Mouse (Mus musculus): ENCODE measurements around the gene Cntn4. TPM values are rescaled to one million over a fixed set of nuclear protein-coding genes. Genes with fewer than 3 reads are reported as not detected.

Cntn4 gene
- polyA plus RNA-seq, 1 experiment: not detected

GRCm38 (mm10) chr6:106473871-106474270 is 796.4 kb downstream of the Cntn4 start:
- H3K9me3 ChIP-seq (ENCODE audit: control insufficient read depth, low read length): no peaks in the 10 kb centered on the region
- no peak overlapping the region for H3K4me3 ChIP-seq (replicated peaks)
- TF ChIP-seq GATA1 (IDR thresholded peaks at IDR 0.05; ENCODE audit: low read length) (no peak), TAL1 (IDR thresholded peaks at IDR 0.05; ENCODE audit: low read length) (no peak)
- no peaks in the 10 kb centered on the region for H3K4me1 ChIP-seq (ENCODE audit: control insufficient read depth)
- H3K36me3 ChIP-seq (ENCODE audit: control insufficient read depth): no peaks in the 10 kb centered on the region
- H3K27me3 ChIP-seq (ENCODE audit: control insufficient read depth): no peaks in the 10 kb centered on the region

- no peaks in the 10 kb centered on the region for H3K27me3 ChIP-seq (ENCODE audit: control insufficient read depth)
- no peak overlapping the region for H3K4me3 ChIP-seq (replicated peaks)
- H3K9me3 ChIP-seq (ENCODE audit: control insufficient read depth, low read length): no peaks in the 10 kb centered on the region
- no peaks in the 10 kb centered on the region for H3K4me1 ChIP-seq (ENCODE audit: control insufficient read depth)
- no peak for TF ChIP-seq GATA1 (IDR thresholded peaks at IDR 0.05; ENCODE audit: low read length)
- TF ChIP-seq TAL1 (IDR thresholded peaks at IDR 0.05; ENCODE audit: low read length): no peak
- H3K36me3 ChIP-seq (ENCODE audit: control insufficient read depth): no peaks in the 10 kb centered on the region
Measured at GRCm38 (mm10) chr6:106481533-106481932, 804.1 kb downstream of the Cntn4 start.

- H3K36me3 ChIP-seq (ENCODE audit: control insufficient read depth): no peaks in the 10 kb centered on the region
- H3K4me1 ChIP-seq (ENCODE audit: control insufficient read depth): no peaks in the 10 kb centered on the region
- TF ChIP-seq TAL1 (IDR thresholded peaks at IDR 0.05; ENCODE audit: low read length) (no peak), GATA1 (IDR thresholded peaks at IDR 0.05; ENCODE audit: low read length) (no peak)
- no peaks in the 10 kb centered on the region for H3K27me3 ChIP-seq (ENCODE audit: control insufficient read depth)
- no peaks in the 10 kb centered on the region for H3K9me3 ChIP-seq (ENCODE audit: control insufficient read depth, low read length)
- no peak overlapping the region for H3K4me3 ChIP-seq (replicated peaks)
Measured at GRCm38 (mm10) chr6:106496303-106496702, 818.8 kb downstream of the Cntn4 start.

- TF ChIP-seq TAL1 (IDR thresholded peaks at IDR 0.05; ENCODE audit: low read length) (no peak), GATA1 (IDR thresholded peaks at IDR 0.05; ENCODE audit: low read length) (no peak)
- H3K4me1 ChIP-seq (ENCODE audit: control insufficient read depth): no peaks in the 10 kb centered on the region
Measured at GRCm38 (mm10) chr6:106499166-106499565, 821.7 kb downstream of the Cntn4 start.

GRCm38 (mm10) chr6:106503961-106504360 is 826.5 kb downstream of the Cntn4 start:
- H3K4me1 ChIP-seq (ENCODE audit: control insufficient read depth): no peaks in the 10 kb centered on the region
- H3K9me3 ChIP-seq (ENCODE audit: control insufficient read depth, low read length): peaks cover 3% of the 10 kb centered on the region; the same call in 1 of the 2 replicates
- H3K27me3 ChIP-seq (ENCODE audit: control insufficient read depth): no peaks in the 10 kb centered on the region
- no peak overlapping the region for H3K4me3 ChIP-seq (replicated peaks)
- no peaks in the 10 kb centered on the region for H3K36me3 ChIP-seq (ENCODE audit: control insufficient read depth)
- TF ChIP-seq TAL1 (IDR thresholded peaks at IDR 0.05; ENCODE audit: low read length) (no peak), GATA1 (IDR thresholded peaks at IDR 0.05; ENCODE audit: low read length) (no peak)

More at GRCm38 (mm10) chr6:106499166-106499565, 821.7 kb downstream of the Cntn4 start:
- Histone ChIP-seq H3K9me3 (ENCODE audit: control insufficient read depth, low read length) (no peaks in the 10 kb centered on the region), H3K36me3 (ENCODE audit: control insufficient read depth) (no peaks in the 10 kb centered on the region), H3K4me3 (replicated peaks) (no peak overlapping the region), H3K27me3 (ENCODE audit: control insufficient read depth) (no peaks in the 10 kb centered on the region)

- H3K4me1 ChIP-seq (ENCODE audit: control insufficient read depth): no peaks in the 10 kb centered on the region
- H3K27me3 ChIP-seq (ENCODE audit: control insufficient read depth): no peaks in the 10 kb centered on the region
- no peaks in the 10 kb centered on the region for H3K36me3 ChIP-seq (ENCODE audit: control insufficient read depth)
- TF ChIP-seq TAL1 (IDR thresholded peaks at IDR 0.05; ENCODE audit: low read length) (no peak), GATA1 (IDR thresholded peaks at IDR 0.05; ENCODE audit: low read length) (no peak)
- no peaks in the 10 kb centered on the region for H3K9me3 ChIP-seq (ENCODE audit: control insufficient read depth, low read length)
- no peak overlapping the region for H3K4me3 ChIP-seq (replicated peaks)
Measured at GRCm38 (mm10) chr6:106520367-106520766, 842.9 kb downstream of the Cntn4 start.

- Histone ChIP-seq H3K27me3 (ENCODE audit: control insufficient read depth) (no peaks in the 10 kb centered on the region), H3K36me3 (ENCODE audit: control insufficient read depth) (no peaks in the 10 kb centered on the region), H3K4me1 (ENCODE audit: control insufficient read depth) (no peaks in the 10 kb centered on the region), H3K4me3 (replicated peaks) (no peak overlapping the region), H3K9me3 (ENCODE audit: control insufficient read depth, low read length) (no peaks in the 10 kb centered on the region)
- TF ChIP-seq TAL1 (IDR thresholded peaks at IDR 0.05; ENCODE audit: low read length): no peak
- no peak for TF ChIP-seq GATA1 (IDR thresholded peaks at IDR 0.05; ENCODE audit: low read length)
Measured at GRCm38 (mm10) chr6:106543500-106543899, 866.0 kb downstream of the Cntn4 start.

- Histone ChIP-seq H3K27me3 (ENCODE audit: control insufficient read depth) (no peaks in the 10 kb centered on the region), H3K4me1 (ENCODE audit: control insufficient read depth) (no peaks in the 10 kb centered on the region), H3K4me3 (replicated peaks) (no peak overlapping the region), H3K36me3 (ENCODE audit: control insufficient read depth) (no peaks in the 10 kb centered on the region), H3K9me3 (ENCODE audit: control insufficient read depth, low read length) (peaks cover 2% of the 10 kb centered on the region)
- TF ChIP-seq GATA1 (IDR thresholded peaks at IDR 0.05; ENCODE audit: low read length) (no peak), TAL1 (IDR thresholded peaks at IDR 0.05; ENCODE audit: low read length) (no peak)
Measured at GRCm38 (mm10) chr6:106561649-106562048, 884.2 kb downstream of the Cntn4 start.

GRCm38 (mm10) chr6:106565316-106565715 is 887.9 kb downstream of the Cntn4 start:
- Histone ChIP-seq H3K36me3 (ENCODE audit: control insufficient read depth) (no peaks in the 10 kb centered on the region), H3K4me1 (ENCODE audit: control insufficient read depth) (no peaks in the 10 kb centered on the region), H3K4me3 (replicated peaks) (no peak overlapping the region), H3K27me3 (ENCODE audit: control insufficient read depth) (no peaks in the 10 kb centered on the region), H3K9me3 (ENCODE audit: control insufficient read depth, low read length) (peaks cover 2% of the 10 kb centered on the region)
- no peak for TF ChIP-seq TAL1 (IDR thresholded peaks at IDR 0.05; ENCODE audit: low read length)
- TF ChIP-seq GATA1 (IDR thresholded peaks at IDR 0.05; ENCODE audit: low read length): no peak
